Mouse (Mus musculus) lung, postnatal 0 days (tissue): ENCODE data around the gene Gdpd5.

Experiments
- CTCF ChIP-seq: IDR thresholded peaks from 2 replicates; pipeline ENCODE4 v1.5.1; 2016; ENCODE audit warnings: antibody characterized with exemption, mild to moderate bottlenecking
- EP300 ChIP-seq: IDR thresholded peaks from 2 replicates; pipeline ENCODE4 v1.6.1; 2016; ENCODE audit warnings: antibody characterized with exemption, mild to moderate bottlenecking, control low read depth

DNA sequence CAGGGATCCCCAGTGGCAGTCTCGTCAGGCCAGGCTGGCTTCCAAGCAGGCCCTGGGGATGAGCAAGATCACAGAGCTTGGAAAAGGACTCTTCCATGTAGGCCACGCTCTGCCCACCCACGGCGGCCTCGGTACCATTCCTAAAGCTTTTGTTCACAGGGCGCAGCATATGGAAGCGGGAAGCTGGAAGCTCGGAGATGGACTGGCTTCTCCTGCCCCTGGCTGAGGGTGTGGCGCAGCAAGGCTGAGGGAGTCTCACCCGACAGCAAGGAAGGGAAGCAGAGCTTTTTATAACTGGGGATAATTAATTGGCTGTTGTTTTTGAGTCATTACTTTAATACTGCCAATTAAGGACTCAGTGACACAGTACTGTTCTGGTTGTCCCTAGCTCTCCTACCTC lies 45.8 kb downstream of the Gdpd5 start:
- no peak for TF ChIP-seq CTCF
- TF ChIP-seq EP300, result no peak
